Mouse (Mus musculus) gastrocnemius, postnatal 4 days (tissue): Measurements from ENCODE around the gene Ndufa11. TPM values are rescaled to one million over a fixed set of nuclear protein-coding genes. Genes with fewer than 3 reads are reported as not detected.

Source experiments
- DNase-seq, 2 experiments: peaks; one replicate each; pipeline ENCODE4 v3.0.0; 2021 to 2022; ENCODE audit warnings: low spot score in 2 of 2, mixed read lengths in 2 of 2
- total RNA-seq, 2 experiments: library from RNA; stranded (reverse); gene quantifications; 2 replicates each; pipeline ENCODE4 v1.2.3; 2021

Ndufa11 gene
- total RNA-seq, 2 experiments from 2014 or later: 358 to 365 TPM

DNA sequence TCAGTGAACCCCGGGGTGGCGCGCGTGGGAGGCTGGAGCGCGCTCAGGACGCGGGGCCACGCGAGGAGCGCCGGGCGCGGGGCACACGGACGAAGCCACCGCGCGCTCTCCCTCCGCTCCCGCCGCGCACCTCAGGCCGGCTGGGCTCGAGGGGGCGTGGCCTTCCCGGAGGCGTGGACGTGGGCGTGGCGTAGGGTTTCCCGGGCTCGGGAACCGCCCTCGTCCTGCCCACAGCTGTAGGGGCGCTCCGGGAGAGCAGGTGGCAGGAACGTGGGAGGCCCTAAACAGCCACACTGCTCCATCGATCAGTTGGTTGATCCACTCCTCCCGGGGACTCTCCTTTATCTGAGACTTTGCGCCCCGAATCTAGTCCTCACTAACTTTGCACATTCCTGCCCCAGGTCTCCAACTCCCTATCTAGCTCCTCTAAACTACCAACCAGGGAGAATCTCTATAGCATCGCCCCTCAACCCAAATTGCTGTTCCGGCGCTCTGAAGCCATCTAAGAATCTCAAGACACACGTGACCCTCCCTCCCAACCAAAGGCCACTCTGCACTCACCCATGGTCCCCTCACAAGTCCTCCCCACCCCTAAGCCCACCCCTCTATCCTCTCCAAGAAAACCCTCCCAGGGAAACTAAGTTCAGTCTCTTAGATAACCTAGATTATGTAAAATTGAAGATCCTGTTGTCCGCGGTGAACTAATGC is 40.0 kb downstream of the Ndufa11 start, which contains the start of gene Nrtn:
Gene Nrtn, minus strand, starts transcription at position 115 of the 708 bp plus-strand sequence.
- peak; percentile 60 to 82 for DNase-seq

DNA sequence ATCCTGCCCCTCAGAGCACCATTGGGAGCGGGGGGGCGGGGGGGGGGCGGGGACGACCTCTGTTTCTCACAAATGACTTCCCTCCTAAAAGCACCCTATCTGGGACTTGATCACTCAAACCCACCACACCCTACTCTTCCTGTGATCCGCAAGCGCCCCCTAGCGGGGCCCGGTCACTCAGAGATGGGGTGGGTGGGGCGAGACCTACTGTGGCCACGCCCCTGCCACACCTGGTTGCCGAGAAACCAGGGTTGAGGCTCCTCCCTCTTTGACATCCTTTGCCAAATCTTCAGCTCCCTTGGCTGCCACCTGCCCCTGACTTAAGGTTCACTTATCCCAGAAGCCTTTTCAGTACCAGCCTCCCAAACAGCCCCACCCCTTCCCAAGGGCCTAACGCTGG is 40.6 kb downstream of the Ndufa11 start:
- peak; percentile 41 to 53 for DNase-seq

DNA sequence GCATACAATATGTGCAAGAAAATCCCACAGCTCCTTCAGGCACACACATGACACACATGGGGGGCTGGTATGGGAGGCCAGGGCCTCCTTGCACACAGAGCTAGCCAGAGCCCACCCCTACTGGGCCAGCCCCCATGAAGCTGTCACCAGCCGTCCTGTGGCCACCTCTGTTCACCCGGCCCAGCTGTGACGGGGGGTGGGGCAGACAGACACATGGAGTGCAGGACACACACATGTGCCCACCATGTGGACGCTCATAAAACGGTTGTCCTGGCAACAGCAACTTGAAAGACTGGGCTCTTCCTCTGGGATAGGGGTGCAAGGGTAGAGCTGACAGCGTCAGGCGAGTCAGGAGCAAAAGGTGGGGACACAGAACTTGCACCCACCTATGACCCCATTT is 41.7 kb downstream of the Ndufa11 start:
- DNase-seq: no peak

DNA sequence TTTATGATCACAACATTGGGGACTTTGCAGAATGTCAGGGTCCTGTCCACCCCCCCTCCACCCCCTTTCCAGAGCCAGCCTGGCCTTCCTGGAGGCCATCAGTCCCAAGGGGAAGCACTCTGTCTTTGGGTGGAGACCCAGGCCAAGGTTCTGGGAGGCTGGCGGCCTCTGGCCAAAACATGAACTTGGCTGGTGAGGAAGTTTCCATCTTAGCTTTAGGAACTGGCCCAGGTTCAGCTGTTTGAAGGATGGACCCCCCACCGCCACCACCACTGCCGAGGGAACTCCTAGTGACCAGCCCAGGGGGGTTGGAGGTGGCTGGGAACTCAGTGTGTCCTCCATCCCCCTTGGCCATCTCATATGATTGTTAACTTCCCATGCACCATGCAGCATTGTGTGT is 43.5 kb downstream of the Ndufa11 start:
- DNase-seq: no peak

DNA sequence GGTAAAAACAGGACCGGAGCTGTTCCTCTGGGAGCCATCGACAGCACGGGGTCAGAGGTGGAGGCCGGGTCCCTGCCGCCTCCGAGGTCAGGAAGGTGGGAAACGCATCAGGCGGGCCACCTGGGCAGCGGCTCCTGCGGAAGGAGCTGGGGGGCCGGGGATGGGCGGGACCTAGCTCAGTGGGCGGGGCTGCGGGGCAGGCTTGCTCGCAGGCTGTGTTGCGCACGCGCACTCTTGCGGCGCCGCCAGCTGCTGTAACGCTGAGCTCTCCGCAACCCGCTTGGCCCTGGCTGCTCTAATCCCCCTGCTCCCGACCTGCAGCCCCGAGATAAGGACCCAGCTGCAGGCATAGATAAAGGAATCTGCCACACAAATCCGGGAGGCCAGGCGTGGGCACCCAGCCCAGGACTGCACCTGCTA is 44.4 kb downstream of the Ndufa11 start:
- DNase-seq: peak; percentile 79 to 91

DNA sequence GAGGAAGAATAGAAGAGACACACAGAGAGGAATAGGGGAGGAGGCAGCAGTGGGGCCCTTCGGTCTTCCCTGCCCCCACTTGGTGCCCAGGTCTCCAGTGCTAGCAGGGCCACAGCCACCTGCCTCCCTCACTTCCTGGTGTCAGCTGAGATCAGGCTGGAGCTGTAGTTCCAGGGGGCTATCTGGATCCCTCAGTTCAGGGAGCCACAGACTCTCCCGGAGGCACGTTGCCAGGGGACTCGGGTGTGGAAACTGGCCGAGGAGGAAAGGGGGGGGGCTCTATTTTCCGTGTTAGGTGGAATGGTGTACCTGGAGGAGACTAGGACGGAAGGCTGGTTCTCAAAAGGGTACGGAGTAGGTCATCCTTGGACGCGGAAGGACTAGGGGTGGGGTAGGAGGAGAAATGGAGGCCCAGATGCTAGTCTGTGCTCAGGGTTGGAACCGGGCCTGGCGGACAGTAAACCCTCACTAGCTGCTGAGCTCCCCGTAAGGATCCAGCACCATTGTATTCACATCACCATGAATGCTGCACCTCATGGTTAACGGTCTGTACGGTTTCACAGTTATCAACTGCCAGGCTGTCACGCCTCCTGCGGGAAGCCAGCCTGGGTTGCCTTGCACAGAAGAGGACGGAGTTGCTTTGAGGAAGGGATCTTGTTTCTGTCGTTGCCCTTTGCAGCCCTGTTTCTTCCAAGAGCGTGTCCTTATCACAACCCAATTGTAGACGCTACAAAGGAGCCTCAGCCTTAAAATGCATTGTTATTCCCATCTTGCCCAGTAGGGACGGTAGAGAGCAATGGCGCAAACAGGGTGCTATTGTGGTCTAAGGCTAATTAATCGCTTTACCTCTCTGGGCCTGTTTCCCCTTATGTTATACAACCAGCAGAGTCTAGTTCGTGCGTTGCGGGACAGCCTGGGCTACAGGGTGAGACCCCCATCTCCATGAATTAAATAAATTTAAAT is 45.5 kb downstream of the Ndufa11 start:
- no peak for DNase-seq

DNA sequence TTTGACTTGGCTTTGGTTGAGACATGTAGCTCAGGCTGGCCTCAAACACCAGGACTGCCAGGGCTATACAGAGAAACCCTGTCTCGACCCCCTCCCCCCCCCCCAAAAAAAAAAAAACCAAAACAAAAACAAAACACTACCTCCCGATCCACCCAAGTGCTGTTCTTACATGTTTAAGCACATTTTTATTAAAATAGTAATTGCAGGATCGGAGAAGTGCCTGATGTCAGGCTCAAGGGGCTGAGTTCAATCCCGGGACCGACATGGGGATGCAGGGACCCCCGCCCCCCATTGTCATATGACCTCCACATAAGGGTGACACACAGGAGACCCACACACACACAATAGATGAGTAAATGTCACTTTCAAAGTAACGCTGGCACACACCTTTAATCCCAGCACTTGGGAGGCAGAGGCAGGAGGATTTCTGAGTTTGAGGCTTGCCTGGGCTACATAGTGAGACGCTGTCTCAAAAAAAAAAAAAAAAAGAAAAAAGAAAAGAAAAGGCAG is 46.2 kb downstream of the Ndufa11 start:
- no peak for DNase-seq

DNA sequence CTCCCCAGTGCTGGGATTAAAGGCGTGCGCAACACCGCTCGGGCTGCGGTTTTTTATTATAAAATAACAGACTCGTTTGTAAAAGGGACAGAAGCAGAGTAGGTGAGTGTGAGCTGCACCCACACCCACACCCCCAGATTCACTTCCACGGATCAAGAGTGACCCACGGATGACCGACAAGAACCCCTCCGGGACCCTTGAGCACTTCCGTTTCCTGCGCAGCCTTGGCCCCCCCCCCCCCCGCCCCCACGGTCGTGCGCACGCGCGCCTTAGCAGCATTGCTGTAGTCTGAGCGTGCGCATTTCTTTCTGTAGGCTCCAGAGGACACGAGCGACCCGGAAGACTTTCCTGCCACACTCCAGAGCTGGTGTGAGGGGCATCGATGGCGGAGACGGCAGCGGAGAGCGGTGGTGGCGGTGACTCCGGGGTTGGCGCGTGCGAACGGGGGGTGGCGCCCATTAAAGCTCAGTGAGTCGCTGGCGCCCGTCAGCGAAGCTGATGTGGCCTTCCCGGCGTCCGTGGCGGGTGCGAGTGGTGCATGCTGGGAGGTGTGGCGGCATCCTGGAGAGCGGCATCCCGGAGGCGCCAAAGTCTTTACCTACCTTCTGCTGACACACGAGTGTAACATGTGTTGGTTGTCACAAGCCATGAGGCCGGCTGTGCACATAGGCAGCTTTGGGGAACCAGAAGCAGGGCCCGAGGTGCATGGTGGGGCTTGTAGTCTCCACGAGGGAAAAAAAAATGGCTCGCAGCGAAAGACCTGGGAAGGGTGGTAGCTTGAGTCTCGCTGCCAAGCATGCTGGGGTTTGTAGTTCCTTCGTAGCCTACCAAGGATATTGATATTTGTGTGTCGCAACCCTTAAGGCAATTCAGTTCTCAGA is 47.1 kb downstream of the Ndufa11 start, which contains the start of gene Dus3l:
Gene Dus3l, plus strand, starts transcription at position 284 of the 881 bp plus-strand sequence.
- DNase-seq: peak; percentile 67 to 87

DNA sequence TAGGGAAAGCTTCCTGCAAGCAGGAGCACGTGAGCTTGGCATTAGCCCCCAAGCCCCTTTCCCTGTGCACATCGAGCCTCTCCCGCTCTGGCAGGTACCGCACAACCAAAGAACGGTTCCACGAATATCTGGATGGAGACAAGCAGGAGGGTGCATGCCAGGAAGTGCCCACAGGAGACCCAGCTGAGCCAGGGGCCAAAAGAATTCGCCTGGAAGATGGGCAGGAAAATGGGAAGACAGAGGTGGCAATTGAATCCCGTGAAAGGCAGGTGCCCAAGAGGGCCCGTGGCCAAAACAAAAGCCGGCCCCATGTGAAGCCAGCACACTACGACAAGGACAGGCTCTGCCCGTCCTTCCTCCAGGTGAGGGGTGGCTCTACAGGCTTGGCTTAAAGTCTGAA is 47.9 kb downstream of the Ndufa11 start:
- no peak for DNase-seq

DNA sequence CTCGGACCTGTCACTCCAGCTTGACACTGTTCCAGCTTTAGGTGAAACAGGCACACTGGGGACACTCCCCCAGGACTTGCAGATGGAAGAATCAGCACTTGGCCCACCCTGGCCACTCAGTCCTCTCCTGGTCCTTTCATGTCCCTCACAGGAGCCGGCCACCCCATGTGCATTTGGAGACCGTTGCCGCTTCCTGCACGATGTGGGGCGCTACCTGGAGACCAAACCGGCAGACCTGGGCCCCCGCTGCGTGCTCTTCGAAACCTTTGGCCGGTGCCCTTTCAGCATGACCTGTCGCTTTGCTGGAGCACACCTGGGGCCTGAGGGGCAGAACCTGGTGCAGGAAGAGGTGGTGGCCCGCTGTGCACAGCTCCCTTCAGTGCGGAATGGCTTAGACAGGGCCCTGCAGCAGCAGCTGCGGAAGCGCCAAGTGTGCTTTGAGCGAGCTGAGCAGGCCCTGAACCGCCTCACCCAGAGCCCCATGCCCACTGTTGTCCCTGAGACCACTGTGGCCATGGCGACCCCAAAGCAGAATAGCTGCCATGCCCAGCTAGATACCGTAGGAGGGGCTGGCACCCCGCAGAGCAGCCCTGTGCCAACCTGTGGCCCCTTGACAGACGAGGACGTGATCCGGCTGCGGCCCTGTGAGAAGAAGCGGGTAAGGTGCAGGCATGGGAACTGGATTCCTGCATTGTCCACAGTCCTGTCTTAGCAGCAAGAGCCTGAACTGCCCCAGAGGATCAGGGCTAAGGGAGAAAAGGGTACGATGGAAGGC is 49.3 kb downstream of the Ndufa11 start:
- DNase-seq: no peak

DNA sequence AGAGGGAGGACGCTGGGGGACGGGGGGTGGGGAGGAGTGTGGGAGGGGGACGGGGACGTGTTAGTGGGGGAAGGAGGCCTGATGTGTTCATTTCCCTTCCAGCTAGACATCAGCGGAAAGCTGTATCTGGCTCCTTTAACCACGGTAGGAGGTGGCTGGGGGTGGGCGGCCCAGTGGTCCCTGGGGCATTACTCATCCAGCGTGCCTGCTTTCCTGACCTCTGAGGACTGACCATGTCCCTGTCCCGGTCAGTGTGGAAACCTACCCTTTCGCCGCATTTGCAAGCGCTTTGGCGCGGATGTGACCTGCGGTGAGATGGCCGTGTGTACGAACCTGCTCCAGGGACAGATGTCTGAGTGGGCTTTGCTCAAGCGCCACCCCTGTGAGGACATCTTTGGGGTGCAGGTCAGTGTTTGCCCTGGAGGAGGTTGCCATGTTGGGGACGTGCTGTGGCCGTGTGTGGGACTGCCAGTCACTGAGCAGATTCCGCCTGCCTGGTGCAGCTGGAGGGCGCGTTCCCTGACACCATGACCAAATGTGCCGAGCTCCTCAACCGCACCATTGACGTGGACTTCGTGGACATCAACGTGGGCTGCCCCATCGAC is 50.1 kb downstream of the Ndufa11 start:
- DNase-seq: no peak

DNA sequence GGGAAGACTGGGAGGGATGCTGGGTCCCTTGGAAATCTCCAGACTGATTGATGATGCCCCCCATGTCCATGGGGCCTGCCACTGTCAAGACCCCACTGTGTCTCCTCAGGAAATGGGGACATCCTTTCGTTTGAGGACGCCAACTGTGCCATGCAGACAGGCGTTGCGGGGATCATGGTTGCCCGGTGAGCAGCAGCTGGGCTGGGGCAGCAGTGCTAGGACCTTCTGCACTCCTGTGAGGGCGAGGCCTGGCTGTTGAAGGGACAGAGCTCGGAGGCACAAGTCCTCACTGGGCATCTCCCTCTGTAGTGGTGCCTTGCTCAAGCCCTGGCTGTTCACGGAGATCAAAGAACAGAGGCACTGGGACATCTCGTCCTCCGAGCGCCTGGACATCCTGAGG is 51.4 kb downstream of the Ndufa11 start:
- no peak for DNase-seq

DNA sequence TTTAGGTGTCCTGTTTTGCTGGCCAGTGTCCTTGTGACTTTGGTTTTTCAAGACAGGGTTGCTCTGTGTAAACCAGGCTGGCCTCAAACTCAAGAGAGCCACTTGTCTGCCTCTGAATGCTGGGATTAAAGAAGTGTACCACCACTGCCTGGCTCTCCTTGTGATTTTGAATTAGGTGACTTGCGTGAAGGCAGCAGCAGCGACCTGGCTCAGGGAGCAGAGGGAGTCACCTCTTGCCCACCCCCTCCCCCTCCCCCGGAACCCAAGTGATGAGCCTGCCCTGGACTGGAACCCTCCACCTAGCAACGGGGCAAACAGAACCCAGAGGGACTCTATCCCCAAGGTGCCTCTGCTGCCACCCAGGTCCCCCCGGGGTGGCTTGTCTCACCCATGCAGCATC is 52.4 kb downstream of the Ndufa11 start, which contains the start of gene Prr22:
Gene Prr22, plus strand, starts transcription at position 301 of the 400 bp plus-strand sequence.
- no peak for DNase-seq

Other genes starting within 250 kb of the Ndufa11 start
- gene Ptprs, start 241.3 kb upstream of the Ndufa11 start, total RNA-seq: 100 to 1,000 TPM; 115 TPM
- gene Znrf4, start 205.3 kb upstream of the Ndufa11 start, total RNA-seq: not detected
- gene Gm20219, start 163.4 kb upstream of the Ndufa11 start, total RNA-seq: 1 to 10 TPM in 1 of 2 experiments, under 1 TPM in 1; 0.83 to 1.4 TPM
- 10 to 100 TPM; 56.4 to 78.9 TPM for gene Safb2, start 133.2 kb upstream of the Ndufa11 start, total RNA-seq
- 100 to 1,000 TPM in 1 of 2 experiments, 10 to 100 TPM in 1; 96.9 to 117 TPM for gene Safb, start 132.9 kb upstream of the Ndufa11 start, total RNA-seq
- 100 to 1,000 TPM; 232 to 255 TPM for gene 2410015M20Rik, start 108.0 kb upstream of the Ndufa11 start, total RNA-seq
- gene Rpl36, start 104.4 kb upstream of the Ndufa11 start, total RNA-seq: 1,000 to 10,000 TPM; 1,009 to 1,061 TPM
- 10 to 100 TPM; 58.1 to 59.2 TPM for gene Lonp1, start 90.9 kb upstream of the Ndufa11 start, total RNA-seq
- gene Catsperd, start 89.6 kb upstream of the Ndufa11 start, total RNA-seq: not detected
- gene Ranbp3, start 44.5 kb upstream of the Ndufa11 start, total RNA-seq: 10 to 100 TPM; 58.6 to 59.4 TPM
- gene Vmac, start 255 bp downstream of the Ndufa11 start, total RNA-seq: 1 to 10 TPM; 7.5 to 8.0 TPM
- 1 to 10 TPM; 1.0 to 1.9 TPM for gene Nrtn, start 39.8 kb downstream of the Ndufa11 start, total RNA-seq
- 10 to 100 TPM; 21.6 to 21.7 TPM for gene Dus3l, start 47.0 kb downstream of the Ndufa11 start, total RNA-seq
- under 1 TPM; 0.47 to 0.49 TPM for gene Prr22, start 52.5 kb downstream of the Ndufa11 start, total RNA-seq
- 10 to 100 TPM in 1 of 2 experiments, 1 to 10 TPM in 1; 8.2 to 10.6 TPM for gene Rfx2, start 113.2 kb downstream of the Ndufa11 start, total RNA-seq
- gene Acsbg2, start 156.7 kb downstream of the Ndufa11 start, total RNA-seq: not detected
- gene 1700061G19Rik, start 157.7 kb downstream of the Ndufa11 start, total RNA-seq: not detected
- 10 to 100 TPM; 23.9 to 27.2 TPM for gene Mllt1, start 217.6 kb downstream of the Ndufa11 start, total RNA-seq